Mouse (Mus musculus): Measurements from ENCODE around the gene Tmem18.

Gene Tmem18

GRCm38 (mm10) chr12:30584356-30584740, at the start of gene Tmem18:
Gene Tmem18, plus strand, starts transcription at chr12:30584426.
- peak; percentile 88 for DNase-seq (ENCODE audit: low spot score)

GRCm38 (mm10) chr12:30557349-30557748, 26.9 kb upstream of the Tmem18 start:
- no peak for DNase-seq (ENCODE audit: low spot score)

- peak; percentile 11 for DNase-seq (ENCODE audit: low spot score)
These were observed 22.8 kb upstream of the Tmem18 start for GRCm38 (mm10) chr12:30561411-30561810.

GRCm38 (mm10) chr12:30572075-30572474, 12.2 kb upstream of the Tmem18 start:
- no peak for DNase-seq (ENCODE audit: low spot score)

GRCm38 (mm10) chr12:30575952-30576351, 8.3 kb upstream of the Tmem18 start:
- no peak for DNase-seq (ENCODE audit: low spot score)

GRCm38 (mm10) chr12:30578019-30578418, 6.2 kb upstream of the Tmem18 start:
- peak; percentile 83 for DNase-seq (ENCODE audit: low spot score)

GRCm38 (mm10) chr12:30581277-30581676, 2.9 kb upstream of the Tmem18 start:
- DNase-seq (ENCODE audit: low spot score) = no peak

GRCm38 (mm10) chr12:30583586-30584355, 455 bp upstream of the Tmem18 start:
- DNase-seq (ENCODE audit: low spot score) = no peak

- no peak for DNase-seq (ENCODE audit: low spot score)
These were observed 637 bp downstream of the Tmem18 start for GRCm38 (mm10) chr12:30584863-30585262.

GRCm38 (mm10) chr12:30591832-30592231, 7.6 kb downstream of the Tmem18 start:
- no peak for DNase-seq (ENCODE audit: low spot score)

- peak; percentile 87 for DNase-seq (ENCODE audit: low spot score)
These were observed 12.7 kb downstream of the Tmem18 start for GRCm38 (mm10) chr12:30596818-30597407.

- no peak for DNase-seq (ENCODE audit: low spot score)
These were observed 14.7 kb downstream of the Tmem18 start for GRCm38 (mm10) chr12:30598955-30599354.

- DNase-seq (ENCODE audit: low spot score) = no peak
These were observed 15.2 kb downstream of the Tmem18 start for GRCm38 (mm10) chr12:30599474-30599873.

GRCm38 (mm10) chr12:30599997-30600396, 15.8 kb downstream of the Tmem18 start:
- DNase-seq (ENCODE audit: low spot score) = no peak

- DNase-seq (ENCODE audit: low spot score) = no peak
These were observed 19.8 kb downstream of the Tmem18 start for GRCm38 (mm10) chr12:30604012-30604411.

- no peak for DNase-seq (ENCODE audit: low spot score)
These were observed 20.6 kb downstream of the Tmem18 start for GRCm38 (mm10) chr12:30604876-30605275.

- no peak for DNase-seq (ENCODE audit: low spot score)
These were observed 21.7 kb downstream of the Tmem18 start for GRCm38 (mm10) chr12:30605941-30606340.

GRCm38 (mm10) chr12:30606743-30607142, 22.5 kb downstream of the Tmem18 start:
- no peak for DNase-seq (ENCODE audit: low spot score)

- DNase-seq (ENCODE audit: low spot score) = peak; percentile 11
These were observed 34.2 kb downstream of the Tmem18 start for GRCm38 (mm10) chr12:30618425-30618824.

- DNase-seq (ENCODE audit: low spot score) = no peak
These were observed 44.2 kb downstream of the Tmem18 start for GRCm38 (mm10) chr12:30628466-30628865.

GRCm38 (mm10) chr12:30634534-30634933, 50.3 kb downstream of the Tmem18 start:
- no peak for DNase-seq (ENCODE audit: low spot score)

All from retina, embryonic 14.5 days (tissue).